Mouse (Mus musculus) gonadal fat pad, adult 2 months (tissue): ENCODE data around the gene Il1rapl1. TPM values are rescaled to one million over a fixed set of nuclear protein-coding genes. Genes with fewer than 3 reads are reported as not detected.

ENCODE experiments used
- DNase-seq: peaks from one replicate; pipeline ENCODE4 v3.0.0-alpha.2; 2012; ENCODE audit warnings: low read depth
- polyA plus RNA-seq: library from polyadenylated mRNA; depleted of rRNA; stranded (reverse); fragments of >200 nt; gene quantifications from 2 replicates; pipeline ENCODE4 v1.2.3, GENCODE M21; 2012; rRNA removed

Gene Il1rapl1
- polyA plus RNA-seq = 0.04 TPM in 1 of 2 replicates, not detected in the other

GRCm38 (mm10) chrX:88115609-88116073 is at the start of gene Il1rapl1:
Gene Il1rapl1 (minus strand): TSS chrX:88115645.
- DNase-seq = no peak

GRCm38 (mm10) chrX:88158037-88158436 is 42.6 kb upstream of the Il1rapl1 start:
- DNase-seq = no peak

GRCm38 (mm10) chrX:88125612-88126011 is 10.2 kb upstream of the Il1rapl1 start:
- no peak for DNase-seq

GRCm38 (mm10) chrX:88120070-88120469 is 4.6 kb upstream of the Il1rapl1 start:
- DNase-seq = no peak

- DNase-seq = no peak
These were observed 2.4 kb upstream of the Il1rapl1 start for GRCm38 (mm10) chrX:88117858-88118257.

GRCm38 (mm10) chrX:88116326-88116725 is 881 bp upstream of the Il1rapl1 start:
- no peak for DNase-seq

GRCm38 (mm10) chrX:88113561-88113960 is 1.9 kb downstream of the Il1rapl1 start:
- DNase-seq = no peak

GRCm38 (mm10) chrX:88112254-88112653 is 3.2 kb downstream of the Il1rapl1 start:
- DNase-seq = no peak

- no peak for DNase-seq
These were observed 5.7 kb downstream of the Il1rapl1 start for GRCm38 (mm10) chrX:88109733-88110132.

- no peak for DNase-seq
These were observed 21.4 kb downstream of the Il1rapl1 start for GRCm38 (mm10) chrX:88093936-88094569.

GRCm38 (mm10) chrX:88089873-88090272 is 25.6 kb downstream of the Il1rapl1 start:
- no peak for DNase-seq

GRCm38 (mm10) chrX:88072741-88073419 is 42.6 kb downstream of the Il1rapl1 start:
- no peak for DNase-seq

- DNase-seq = no peak
These were observed 45.1 kb downstream of the Il1rapl1 start for GRCm38 (mm10) chrX:88070368-88070767.

GRCm38 (mm10) chrX:88043556-88043955 is 71.9 kb downstream of the Il1rapl1 start:
- no peak for DNase-seq

- DNase-seq = no peak
These were observed 76.5 kb downstream of the Il1rapl1 start for GRCm38 (mm10) chrX:88038984-88039383.

- no peak for DNase-seq
These were observed 218.3 kb downstream of the Il1rapl1 start for GRCm38 (mm10) chrX:87897172-87897571.

- no peak for DNase-seq
These were observed 223.5 kb downstream of the Il1rapl1 start for GRCm38 (mm10) chrX:87891916-87892315.

GRCm38 (mm10) chrX:87854107-87854506 is 261.3 kb downstream of the Il1rapl1 start:
- no peak for DNase-seq

GRCm38 (mm10) chrX:87813884-87814283 is 301.6 kb downstream of the Il1rapl1 start:
- DNase-seq = no peak

- DNase-seq = no peak
These were observed 307.7 kb downstream of the Il1rapl1 start for GRCm38 (mm10) chrX:87807717-87808116.

- DNase-seq = no peak
These were observed 322.4 kb downstream of the Il1rapl1 start for GRCm38 (mm10) chrX:87793011-87793410.

- DNase-seq = no peak
These were observed 404.9 kb downstream of the Il1rapl1 start for GRCm38 (mm10) chrX:87710589-87710988.

- DNase-seq = no peak
These were observed 451.6 kb downstream of the Il1rapl1 start for GRCm38 (mm10) chrX:87663856-87664255.
